Mouse (Mus musculus) testis, adult 2 months (tissue): Measurements from ENCODE around the gene Lmx1b. TPM values are rescaled to one million over a fixed set of nuclear protein-coding genes. Genes with fewer than 3 reads are reported as not detected.

Experiments used
- H3K27ac ChIP-seq: fragments of 200-500 bp; 2 replicates; pipeline ENCODE4 v1.5.1; 2012; ENCODE audit warnings: low read depth, low read length; ENCODE audit not compliant: control insufficient read depth, insufficient read depth
- H3K27me3 ChIP-seq: fragments of 200-500 bp; 2 replicates; pipeline ENCODE4 v1.6.1; 2012; ENCODE audit warnings: mild to moderate bottlenecking, low read length, moderate library complexity; ENCODE audit not compliant: control insufficient read depth, insufficient read depth
- H3K36me3 ChIP-seq: fragments of 200-500 bp; 2 replicates; pipeline ENCODE4 v1.6.1; 2012; ENCODE audit warnings: mild to moderate bottlenecking, low read length; ENCODE audit not compliant: control insufficient read depth, insufficient read depth
- H3K4me1 ChIP-seq: fragments of 200-500 bp; 2 replicates; pipeline ENCODE4 v1.6.1; 2012; ENCODE audit warnings: low read length; ENCODE audit not compliant: control insufficient read depth, insufficient read depth
- H3K4me3 ChIP-seq: fragments of 200-500 bp; 2 replicates; pipeline ENCODE4 v1.5.1; 2012; ENCODE audit warnings: low read depth, mild to moderate bottlenecking, low read length, moderate library complexity, mixed read lengths; ENCODE audit not compliant: control insufficient read depth
- CTCF ChIP-seq: fragments of 200-500 bp; IDR thresholded peaks from 2 replicates; pipeline ENCODE4 v1.5.1; 2012; ENCODE audit warnings: low read depth, mild to moderate bottlenecking, inconsistent platforms, low read length, moderate library complexity; ENCODE audit not compliant: control insufficient read depth, insufficient read depth, insufficient replicate concordance
- POLR2A ChIP-seq: fragments of 200-500 bp; IDR thresholded peaks from 2 replicates; pipeline ENCODE4 v1.6.1; 2012; ENCODE audit warnings: low read depth, mild to moderate bottlenecking, inconsistent platforms, low read length, moderate library complexity; ENCODE audit not compliant: control insufficient read depth
- polyA plus RNA-seq: library from polyadenylated mRNA; depleted of rRNA; stranded (reverse); fragments of >200 nt; gene quantifications from 2 replicates; pipeline ENCODE4 v1.2.3, GENCODE M21; 2012

Lmx1b gene
- polyA plus RNA-seq, 1 experiment: 0.09 TPM

- no peaks in the 10 kb centered on the region for H3K36me3 ChIP-seq
- H3K27ac ChIP-seq: no peak overlapping the region
- H3K4me1 ChIP-seq: no peaks in the 10 kb centered on the region; the same call in 1 of the 2 replicates
- TF ChIP-seq CTCF (no peak), POLR2A (no peak)
- no peaks in the 10 kb centered on the region for H3K27me3 ChIP-seq
- 0 out of 2 replicates have a peak overlapping the region, but pooled peaks have one; percentile 21 for H3K4me3 ChIP-seq
Observed at GRCm38 (mm10) chr2:33616411-33616843, 23.9 kb downstream of the Lmx1b start.

DNA sequence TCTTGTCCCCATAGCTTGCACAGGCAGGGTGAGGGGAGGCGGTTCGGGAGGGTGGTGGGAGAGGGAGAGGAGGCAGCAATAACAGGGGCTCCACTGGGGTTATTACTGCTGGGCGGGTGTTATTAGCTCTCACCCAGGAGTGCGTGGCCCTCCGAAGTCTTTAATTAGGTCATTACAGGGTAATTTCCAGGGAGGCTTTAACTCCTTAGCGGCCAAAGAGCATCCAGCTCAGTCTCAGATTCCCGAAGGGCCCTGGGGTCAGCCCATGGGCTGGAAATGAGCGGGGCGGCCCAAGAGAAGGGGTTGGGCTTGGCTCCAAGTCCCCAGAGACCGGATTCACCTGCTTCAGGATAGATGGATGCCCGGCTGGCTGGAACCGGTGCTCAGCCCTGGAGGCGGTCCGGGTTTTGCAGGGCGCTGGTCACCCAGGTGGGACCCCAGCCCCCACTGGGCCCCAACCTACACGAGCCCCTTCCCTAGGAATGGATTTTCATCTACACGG is 24.4 kb downstream of the Lmx1b start:
- H3K4me1 ChIP-seq: no peaks in the 10 kb centered on the region; the same call in 1 of the 2 replicates
- no peaks in the 10 kb centered on the region for H3K36me3 ChIP-seq
- no peak overlapping the region; the same call in 1 of the 2 replicates for H3K4me3 ChIP-seq
- H3K27me3 ChIP-seq: no peaks in the 10 kb centered on the region
- no peak overlapping the region for H3K27ac ChIP-seq
- TF ChIP-seq POLR2A (no peak), CTCF (no peak)

GRCm38 (mm10) chr2:33605487-33606256 is 34.6 kb downstream of the Lmx1b start:
- Histone ChIP-seq H3K4me3 (no peak overlapping the region), H3K27me3 (no peaks in the 10 kb centered on the region), H3K4me1 (no peaks in the 10 kb centered on the region), H3K36me3 (no peaks in the 10 kb centered on the region), H3K27ac (no peak overlapping the region)
- no peak for TF ChIP-seq CTCF
- TF ChIP-seq POLR2A: no peak

DNA sequence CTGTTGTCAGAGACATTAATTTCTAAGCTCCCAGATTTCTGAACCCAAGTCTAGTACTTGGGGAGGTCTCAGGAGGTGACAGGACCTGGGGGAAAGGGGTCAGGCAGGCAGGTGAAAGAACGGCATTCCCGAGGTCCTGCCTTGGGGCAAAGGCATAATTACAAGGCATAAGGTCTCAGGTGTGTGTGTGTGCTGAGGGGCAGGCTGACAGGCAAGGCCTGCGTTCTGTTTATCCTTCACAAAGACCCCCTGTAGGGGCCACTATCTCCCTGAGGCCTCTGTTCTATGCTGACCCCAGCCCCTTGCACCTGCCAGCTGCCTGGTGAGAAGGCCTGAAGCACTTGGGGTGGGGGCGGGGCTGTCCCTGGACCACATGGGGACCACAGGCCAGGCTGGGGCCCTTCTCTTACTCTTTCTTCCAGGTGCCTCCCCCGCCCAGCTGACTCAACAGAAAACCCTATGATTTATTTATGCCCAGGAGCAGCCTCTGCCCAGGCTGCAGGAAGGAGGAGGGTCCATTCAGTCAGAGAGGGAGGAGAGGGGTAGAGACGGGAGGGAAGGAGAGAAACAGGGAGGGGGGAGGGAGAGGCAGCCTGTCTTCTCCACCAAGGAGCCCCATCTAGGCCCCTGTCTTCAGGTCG is 35.3 kb downstream of the Lmx1b start:
- Histone ChIP-seq H3K27ac (no peak overlapping the region), H3K4me1 (no peaks in the 10 kb centered on the region), H3K4me3 (no peak overlapping the region), H3K27me3 (no peaks in the 10 kb centered on the region), H3K36me3 (no peaks in the 10 kb centered on the region)
- TF ChIP-seq CTCF: no peak
- no peak for TF ChIP-seq POLR2A

GRCm38 (mm10) chr2:33600520-33600919 is 39.8 kb downstream of the Lmx1b start:
- no peaks in the 10 kb centered on the region for H3K27me3 ChIP-seq
- H3K27ac ChIP-seq: no peak overlapping the region
- no peaks in the 10 kb centered on the region for H3K4me1 ChIP-seq
- no peak overlapping the region for H3K4me3 ChIP-seq
- H3K36me3 ChIP-seq: no peaks in the 10 kb centered on the region
- TF ChIP-seq POLR2A (no peak), CTCF (no peak; the same call in 1 of the 2 replicates)

DNA sequence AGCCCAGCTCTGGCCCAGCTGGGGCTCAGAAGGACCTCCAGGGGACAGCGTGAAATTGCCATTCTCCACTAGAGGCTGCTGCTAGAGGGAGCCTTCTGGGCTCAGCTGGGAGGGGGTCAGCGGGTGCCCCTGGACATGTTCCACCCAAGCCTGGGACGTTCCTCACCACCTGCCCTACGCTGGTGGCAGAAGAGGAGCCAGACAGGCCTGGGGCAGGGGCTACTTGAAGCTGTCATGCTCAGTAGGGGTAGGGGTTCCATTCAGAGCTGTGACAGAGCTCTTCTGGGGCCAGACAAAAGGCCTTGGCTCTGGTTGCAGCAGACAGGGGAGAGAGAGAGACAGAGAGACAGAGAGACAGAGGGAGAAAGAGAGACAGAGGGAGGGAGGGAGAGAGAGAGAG is 42.9 kb downstream of the Lmx1b start:
- Histone ChIP-seq H3K36me3 (no peaks in the 10 kb centered on the region), H3K27me3 (no peaks in the 10 kb centered on the region), H3K27ac (no peak overlapping the region), H3K4me3 (no peak overlapping the region), H3K4me1 (no peaks in the 10 kb centered on the region)
- TF ChIP-seq POLR2A: no peak
- TF ChIP-seq CTCF: no peak

DNA sequence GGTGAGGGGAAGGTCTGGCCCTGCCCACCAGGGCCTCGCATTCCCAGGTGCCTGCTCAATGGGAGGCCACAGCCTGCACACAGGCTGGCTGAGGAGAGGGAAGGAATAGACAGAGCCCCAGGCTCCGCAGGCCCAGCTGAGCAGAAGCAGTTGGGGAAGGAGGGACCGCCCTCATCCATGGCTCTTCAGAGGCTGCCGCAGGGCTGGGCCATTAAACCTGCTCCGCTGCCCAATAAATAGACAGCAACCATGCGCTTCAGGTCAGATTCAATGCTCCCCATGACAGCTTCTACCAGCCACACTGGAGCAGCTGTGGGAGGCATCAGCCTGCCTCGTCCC is 45.3 kb downstream of the Lmx1b start:
- Histone ChIP-seq H3K4me3 (no peak overlapping the region), H3K27ac (no peak overlapping the region), H3K36me3 (no peaks in the 10 kb centered on the region), H3K4me1 (no peaks in the 10 kb centered on the region), H3K27me3 (no peaks in the 10 kb centered on the region)
- no peak for TF ChIP-seq CTCF
- TF ChIP-seq POLR2A: no peak
